Mouse (Mus musculus) hindbrain, embryonic 15.5 days (tissue): Measurements from ENCODE around the gene Csnk2a2. TPM values are rescaled to one million over a fixed set of nuclear protein-coding genes. Genes with fewer than 3 reads are reported as not detected.
A peak's percentile ranks its signal among the peaks of the same experiment; 100 is the strongest.

Experiments
- ATAC-seq: fragments of 200-750 bp; cut with Nextera tagmentation; 2 replicates; pipeline ENCODE4 v1.8.0; 2017; ENCODE audit warnings: low read depth, moderate number of reproducible peaks, moderate TSS enrichment; ENCODE audit not compliant: low FRiP score
- H3K27ac ChIP-seq: fragments of 300-500 bp; sonication (generic); replicated peaks from 2 replicates; pipeline ENCODE4 v1.5.1; 2015; ENCODE audit warnings: mild to moderate bottlenecking, inconsistent platforms
- H3K27me3 ChIP-seq: fragments of 300-500 bp; sonication (generic); 2 replicates; pipeline ENCODE4 v1.6.1; 2015; ENCODE audit warnings: control low read depth, inconsistent platforms
- H3K36me3 ChIP-seq: fragments of 300-500 bp; sonication (generic); 2 replicates; pipeline ENCODE4 v1.6.1; 2015; ENCODE audit warnings: control low read depth, inconsistent platforms
- H3K4me1 ChIP-seq: fragments of 300-500 bp; sonication (generic); replicated peaks from 2 replicates; pipeline ENCODE4 v1.6.1; 2015; ENCODE audit warnings: control low read depth, inconsistent platforms
- H3K4me2 ChIP-seq: fragments of 300-500 bp; sonication (generic); 2 replicates; pipeline ENCODE4 v1.6.1; 2015; ENCODE audit warnings: moderate library complexity, mild to moderate bottlenecking, inconsistent platforms
- H3K4me3 ChIP-seq: fragments of 300-500 bp; sonication (generic); 2 replicates; pipeline ENCODE4 v1.5.1; 2015; ENCODE audit warnings: mild to moderate bottlenecking, inconsistent platforms
- H3K9ac ChIP-seq: fragments of 300-500 bp; sonication (generic); 2 replicates; pipeline ENCODE4 v1.6.1; 2015; ENCODE audit warnings: inconsistent platforms
- H3K9me3 ChIP-seq: fragments of 300-500 bp; sonication (generic); 2 replicates; pipeline ENCODE4 v1.6.1; 2016; ENCODE audit warnings: control low read depth, inconsistent platforms
- WGBS: fragments of 180-500 bp; shearing (Covaris S2); methylation state at CpG from one replicate; pipeline ENCODE4 v1.1.7; 2015; 5-methylcytosine and 5-hydroxymethylcytosine counted together
- polyA plus RNA-seq: library from polyadenylated mRNA; unstranded; fragments of >200 nt; fragmentation: Nextera tagmentation; extraction: Ambion mirVana; gene quantifications from 2 replicates; pipeline ENCODE4 v1.2.1, GENCODE M21; 2015

Csnk2a2 gene
- polyA plus RNA-seq, 1 experiment from 2014 or later = 7.5 TPM

GRCm38 (mm10) chr8:95434233-95434632 is 55.6 kb downstream of the Csnk2a2 start:
- peak overlapping the region; percentile 94 for H3K4me3 ChIP-seq
- H3K4me2 ChIP-seq = peak overlapping the region; percentile 78
- H3K4me1 ChIP-seq = peaks cover 46% of the 10 kb centered on the region
- H3K9me3 ChIP-seq = no peaks in the 10 kb centered on the region
- H3K27me3 ChIP-seq = no peaks in the 10 kb centered on the region
- H3K9ac ChIP-seq = peak overlapping the region; percentile 95
- WGBS = under 1% methylated on average over 25 of the region's 25 CpGs
- H3K36me3 ChIP-seq = no peaks in the 10 kb centered on the region
- H3K27ac ChIP-seq = peak overlapping the region; percentile 95
- peak; percentile 45 for ATAC-seq

DNA sequence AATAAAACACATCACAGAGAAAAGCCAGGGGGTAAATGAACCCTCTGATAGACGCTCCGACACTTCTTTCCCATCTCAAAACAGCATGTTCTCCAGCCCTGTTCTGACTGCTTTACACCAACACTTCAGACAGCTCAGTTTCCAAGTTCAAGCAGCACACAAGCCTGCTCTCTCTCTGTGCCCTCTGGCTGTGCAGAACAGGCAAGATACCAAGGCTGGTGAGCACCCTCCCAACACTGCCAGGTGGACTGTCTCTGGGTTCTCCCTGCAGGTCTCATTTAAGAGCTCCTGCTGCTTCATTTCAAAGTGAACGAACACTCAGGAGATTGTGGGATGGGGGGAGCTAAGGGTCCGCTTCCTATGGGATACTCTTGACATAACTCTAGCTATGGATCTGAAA is 56.7 kb downstream of the Csnk2a2 start:
- H3K36me3 ChIP-seq = no peaks in the 10 kb centered on the region
- H3K9me3 ChIP-seq = no peaks in the 10 kb centered on the region
- ATAC-seq = no peak
- H3K27me3 ChIP-seq = no peaks in the 10 kb centered on the region
- peak overlapping the region; percentile 78 for H3K4me2 ChIP-seq
- 52% methylated on average over 4 of the region's 4 CpGs for WGBS
- peaks cover 57% of the 10 kb centered on the region for H3K4me1 ChIP-seq
- peak overlapping the region; percentile 95 for H3K9ac ChIP-seq
- H3K27ac ChIP-seq = no peak overlapping the region
- H3K4me3 ChIP-seq = peak overlapping the region; percentile 94

- Histone ChIP-seq H3K36me3 (no peaks in the 10 kb centered on the region), H3K9ac (no peak overlapping the region), H3K4me2 (peak overlapping the region; percentile 78), H3K4me3 (peak overlapping the region; percentile 94; the same call in 1 of the 2 replicates), H3K4me1 (peaks cover 64% of the 10 kb centered on the region), H3K27me3 (no peaks in the 10 kb centered on the region), H3K9me3 (no peaks in the 10 kb centered on the region), H3K27ac (no peak overlapping the region)
- WGBS = 76% methylated on average over 3 of the region's 3 CpGs
- ATAC-seq = no peak
Observed at GRCm38 (mm10) chr8:95432471-95432870, 57.4 kb downstream of the Csnk2a2 start.

- H3K9me3 ChIP-seq = no peaks in the 10 kb centered on the region
- peak; percentile 39; the same call in 1 of the 2 replicates for ATAC-seq
- 2% methylated on average over 3 of the region's 3 CpGs for WGBS
- peak overlapping the region; percentile 58 for H3K27ac ChIP-seq
- H3K36me3 ChIP-seq = no peaks in the 10 kb centered on the region
- H3K9ac ChIP-seq = peak overlapping the region; percentile 18; the same call in 1 of the 2 replicates
- peaks cover 84% of the 10 kb centered on the region for H3K4me1 ChIP-seq
- no peak overlapping the region for H3K4me3 ChIP-seq
- peak overlapping the region; percentile 41 for H3K4me2 ChIP-seq
- no peaks in the 10 kb centered on the region for H3K27me3 ChIP-seq
Observed at GRCm38 (mm10) chr8:95429945-95430344, 59.9 kb downstream of the Csnk2a2 start.

DNA sequence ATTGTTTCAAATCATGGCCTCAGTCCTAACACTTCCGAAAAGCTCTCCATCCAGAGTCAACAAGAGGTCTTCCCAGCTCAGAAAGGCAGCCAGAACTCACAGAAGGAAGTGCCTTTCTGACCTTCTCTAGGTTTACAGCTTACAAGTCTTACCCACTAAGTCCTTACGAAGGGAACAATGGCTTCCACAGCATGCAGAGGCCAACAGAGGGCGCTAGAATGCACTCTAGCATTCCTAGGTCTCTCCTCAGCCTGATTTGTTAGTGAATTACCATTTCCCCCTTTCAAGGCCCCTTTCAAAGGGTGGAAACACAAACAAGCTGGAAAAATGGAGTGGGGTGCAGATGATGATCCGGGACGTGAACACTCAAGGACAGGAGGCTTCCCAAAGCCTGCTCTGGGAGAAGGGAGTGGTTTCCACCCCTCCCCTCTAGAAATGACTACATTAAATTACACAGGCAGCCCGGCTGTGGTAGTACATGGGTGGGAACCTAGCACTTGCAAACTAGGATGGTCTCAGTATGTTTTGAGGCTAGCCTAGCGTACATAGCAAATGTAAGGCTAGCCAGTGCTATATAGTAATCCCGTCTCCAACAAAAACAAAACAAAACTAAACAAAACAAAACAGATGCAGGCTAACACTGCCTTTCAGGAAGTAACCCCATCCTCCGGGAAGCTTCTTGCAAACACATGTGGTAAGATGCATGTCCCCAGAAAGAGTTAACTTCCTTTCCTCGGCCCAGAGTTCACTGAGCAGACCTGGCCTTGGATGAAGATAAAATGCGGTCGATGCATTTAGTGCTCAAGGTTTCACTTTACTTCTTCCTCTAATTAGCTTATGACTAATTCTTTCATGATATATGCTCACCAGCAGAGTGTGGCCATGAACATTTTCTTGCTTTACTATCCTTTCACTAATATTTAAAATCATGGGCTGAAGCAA is 62.0 kb downstream of the Csnk2a2 start:
- Histone ChIP-seq H3K4me2 (peak overlapping the region; percentile 40), H3K36me3 (0 out of 2 replicates have a peak, but pooled peaks cover 2% of the 10 kb centered on the region), H3K4me3 (peak overlapping the region; percentile 12; the same call in 1 of the 2 replicates), H3K27me3 (no peaks in the 10 kb centered on the region), H3K27ac (peak overlapping the region; percentile 79), H3K9ac (no peak overlapping the region; the same call in 1 of the 2 replicates), H3K4me1 (peaks cover 73% of the 10 kb centered on the region), H3K9me3 (no peaks in the 10 kb centered on the region)
- 34% methylated on average over 12 of the region's 12 CpGs for WGBS
- ATAC-seq = peak; percentile 27; the same call in 1 of the 2 replicates

DNA sequence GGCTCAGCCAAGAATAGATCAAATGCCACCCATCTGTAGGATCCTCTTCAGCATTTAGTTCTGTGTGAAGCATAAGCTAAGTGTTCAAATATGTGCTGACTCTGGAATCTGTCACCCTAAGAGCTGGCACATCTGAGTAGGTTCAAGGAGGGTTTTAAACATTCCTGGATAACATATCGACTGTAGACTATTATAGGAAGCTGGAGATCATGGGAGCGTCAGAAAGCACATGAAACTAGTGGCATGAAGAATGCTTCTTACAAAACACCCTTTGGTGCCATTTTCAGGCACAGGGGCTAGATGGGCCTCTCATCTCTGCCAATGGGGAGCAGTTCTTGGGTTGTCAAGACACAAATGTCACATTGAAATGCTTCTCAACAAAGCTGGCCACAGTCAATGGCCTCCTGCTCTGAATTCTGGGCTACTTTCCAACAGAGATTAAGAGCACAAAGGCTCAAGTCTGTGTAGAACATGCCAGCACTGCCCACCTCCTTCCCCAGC is 63.0 kb downstream of the Csnk2a2 start:
- H3K4me3 ChIP-seq = no peak overlapping the region
- no peaks in the 10 kb centered on the region for H3K9me3 ChIP-seq
- peak; percentile 84 for ATAC-seq
- WGBS = 48% methylated on average over 2 of the region's 2 CpGs
- no peak overlapping the region for H3K9ac ChIP-seq
- H3K27ac ChIP-seq = peak overlapping the region; percentile 79
- peaks cover 62% of the 10 kb centered on the region for H3K4me1 ChIP-seq
- no peak overlapping the region for H3K4me2 ChIP-seq
- no peaks in the 10 kb centered on the region for H3K27me3 ChIP-seq
- H3K36me3 ChIP-seq = 0 out of 2 replicates have a peak, but pooled peaks cover 4% of the 10 kb centered on the region

DNA sequence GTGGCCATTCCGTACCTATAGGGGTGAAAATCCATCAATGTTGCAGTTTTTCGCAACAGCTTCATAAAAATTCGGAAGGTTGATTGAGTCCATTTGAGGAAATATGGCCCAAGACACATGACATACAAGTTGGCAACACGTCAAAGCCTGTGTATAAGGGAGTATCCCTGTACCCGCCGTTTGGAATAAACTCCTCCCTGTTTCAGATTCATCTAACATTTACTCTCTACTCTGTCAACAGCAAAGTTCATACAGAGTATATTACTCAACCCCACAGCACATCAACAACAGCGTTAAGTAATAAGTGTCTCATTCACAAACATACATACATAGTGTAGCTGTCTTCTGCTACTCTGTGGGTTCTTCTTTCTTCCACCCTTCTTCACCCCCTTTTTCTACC is 65.2 kb downstream of the Csnk2a2 start:
- Histone ChIP-seq H3K36me3 (peaks cover 25% of the 10 kb centered on the region), H3K4me2 (no peak overlapping the region), H3K9me3 (no peaks in the 10 kb centered on the region), H3K9ac (no peak overlapping the region), H3K4me1 (peaks cover 42% of the 10 kb centered on the region), H3K27ac (no peak overlapping the region), H3K27me3 (no peaks in the 10 kb centered on the region), H3K4me3 (no peak overlapping the region)
- no peak for ATAC-seq
- 87% methylated on average over 7 of the region's 7 CpGs for WGBS

DNA sequence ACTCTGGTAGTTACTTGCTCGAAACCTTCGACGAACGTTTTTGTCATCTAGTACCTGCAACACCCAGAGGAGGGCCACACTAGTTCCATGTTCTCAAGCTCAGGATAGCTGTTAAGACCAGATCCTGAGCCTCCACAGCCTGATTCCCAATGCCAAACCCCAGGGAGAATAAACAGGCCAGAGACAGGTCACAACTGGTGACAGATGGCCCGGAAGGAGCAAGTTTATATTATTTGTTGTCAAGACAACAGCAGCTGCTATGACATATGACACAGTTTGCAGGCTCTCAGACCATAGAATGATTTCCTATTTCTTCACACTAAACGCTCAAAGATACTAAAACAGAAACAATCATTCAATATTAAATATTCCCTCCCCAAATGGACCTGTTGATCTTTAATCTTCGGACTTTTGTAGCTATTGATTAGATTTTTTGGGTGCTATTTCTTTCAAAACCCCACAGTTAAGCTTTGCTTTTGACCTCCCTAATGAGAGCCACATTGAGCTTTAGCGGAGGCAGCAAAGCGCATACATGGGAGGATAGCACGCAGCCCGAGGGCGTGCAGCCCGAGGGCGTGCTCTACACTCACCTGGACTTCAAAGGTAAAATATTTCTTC is 67.5 kb downstream of the Csnk2a2 start:
- Histone ChIP-seq H3K4me1 (peaks cover 18% of the 10 kb centered on the region), H3K9me3 (no peaks in the 10 kb centered on the region), H3K9ac (no peak overlapping the region), H3K27ac (no peak overlapping the region), H3K27me3 (no peaks in the 10 kb centered on the region), H3K36me3 (peaks cover 29% of the 10 kb centered on the region), H3K4me2 (no peak overlapping the region), H3K4me3 (no peak overlapping the region)
- ATAC-seq = no peak
- WGBS = 92% methylated on average over 14 of the region's 14 CpGs

GRCm38 (mm10) chr8:95411309-95411972 is 78.4 kb downstream of the Csnk2a2 start:
- Histone ChIP-seq H3K9me3 (no peaks in the 10 kb centered on the region), H3K4me3 (no peak overlapping the region), H3K9ac (no peak overlapping the region), H3K4me1 (no peaks in the 10 kb centered on the region), H3K27me3 (no peaks in the 10 kb centered on the region), H3K27ac (no peak overlapping the region), H3K36me3 (no peaks in the 10 kb centered on the region), H3K4me2 (no peak overlapping the region)
- peak; percentile 38; the same call in 1 of the 2 replicates for ATAC-seq
- WGBS = 49% methylated on average over 10 of the region's 10 CpGs

DNA sequence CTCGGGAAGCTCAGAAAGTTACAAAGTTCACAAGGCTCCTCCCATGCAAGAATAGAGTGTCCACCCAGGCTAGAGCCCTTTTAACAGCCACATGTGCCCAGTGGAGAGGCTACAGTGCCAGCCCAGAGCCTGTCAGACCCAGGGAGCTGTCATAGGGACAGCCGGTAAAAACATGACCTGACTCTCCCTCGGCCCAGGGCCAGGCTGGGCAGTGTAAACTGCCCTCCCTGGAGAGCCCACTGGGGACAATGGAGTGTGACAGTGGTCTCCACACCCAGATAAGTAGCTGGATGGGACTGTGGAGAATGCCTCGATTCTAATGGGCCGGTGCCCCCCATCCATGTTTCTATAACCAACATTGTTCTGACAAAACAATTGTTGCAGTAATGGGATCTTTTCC is 80.3 kb downstream of the Csnk2a2 start:
- ATAC-seq = no peak
- Histone ChIP-seq H3K9ac (no peak overlapping the region), H3K4me2 (no peak overlapping the region), H3K9me3 (no peaks in the 10 kb centered on the region), H3K4me3 (no peak overlapping the region), H3K36me3 (no peaks in the 10 kb centered on the region), H3K27ac (no peak overlapping the region), H3K4me1 (no peaks in the 10 kb centered on the region), H3K27me3 (no peaks in the 10 kb centered on the region)
- 73% methylated on average over 5 of the region's 5 CpGs for WGBS

- no peak for ATAC-seq
- WGBS = 79% methylated on average over 7 of the region's 7 CpGs
- no peak overlapping the region for H3K4me3 ChIP-seq
Observed at GRCm38 (mm10) chr8:95401091-95401490, 88.7 kb downstream of the Csnk2a2 start.

More at GRCm38 (mm10) chr8:95401091-95401490, 88.7 kb downstream of the Csnk2a2 start:
- Histone ChIP-seq H3K4me2 (no peak overlapping the region), H3K4me1 (no peaks in the 10 kb centered on the region; the same call in 1 of the 2 replicates), H3K27me3 (no peaks in the 10 kb centered on the region), H3K27ac (no peak overlapping the region), H3K9me3 (no peaks in the 10 kb centered on the region), H3K9ac (no peak overlapping the region), H3K36me3 (no peaks in the 10 kb centered on the region)
